Mouse (Mus musculus) gastrocnemius, adult 2 months (tissue): ENCODE results near the gene Ocrl. TPM values are rescaled to one million over a fixed set of nuclear protein-coding genes. Genes with fewer than 3 reads are reported as not detected.

ENCODE experiments used
- DNase-seq: peaks from one replicate; pipeline ENCODE4 v3.0.0; 2022
- H3K27ac ChIP-seq: fragments of 200-600 bp; 2 replicates; pipeline ENCODE4 v1.8.1; 2022; ENCODE audit warnings: mild to moderate bottlenecking
- H3K4me3 ChIP-seq: fragments of 200-600 bp; 2 replicates; pipeline ENCODE4 v1.8.1; 2022; ENCODE audit warnings: mild to moderate bottlenecking, moderate library complexity
- CTCF ChIP-seq: fragments of 200-600 bp; IDR thresholded peaks from 2 replicates; pipeline ENCODE4 v1.8.1; 2022; ENCODE audit warnings: antibody characterized with exemption, mild to moderate bottlenecking, moderate library complexity
- intact Hi-C: fragments of 180-260 bp; cut with DNase I; formaldehyde crosslinking; loops from one replicate; pipeline ENCODE4 v1.15.1; 2025
- long read RNA-seq, 2 experiments: library from polyadenylated mRNA; stranded (forward); transcript quantifications; one replicate each; pipeline ENCODE4 v2.0.0; 2021
- total RNA-seq, 2 experiments: library from RNA; stranded (reverse); gene quantifications; 2 replicates each; pipeline ENCODE4 v1.2.3; 2021

Ocrl gene
- 10 to 100 TPM; 12.1 to 17.2 TPM for total RNA-seq
- long read RNA-seq, experiment 1, full-length matches to known transcripts, result 3 of 9 reads
- long read RNA-seq, experiment 1, partial matches to known transcripts, result 1 of 9 reads
- long read RNA-seq, experiment 1, other reads (novel, unspliced or antisense), result 5 of 9 reads
- long read RNA-seq, experiment 2, full-length matches to known transcripts, result 2 of 15 reads
- long read RNA-seq, experiment 2, partial matches to known transcripts, result 1 of 15 reads
- long read RNA-seq, experiment 2, other reads (novel, unspliced or antisense), result 12 of 15 reads

- H3K27ac ChIP-seq, result peak within 1 kb of the TSS; percentile 95
- peak; percentile 76 for TF ChIP-seq CTCF
- peak within 1 kb of the TSS; percentile 89 for H3K4me3 ChIP-seq
- peak; percentile 81 for DNase-seq
- intact Hi-C loops, result no loop called here
Measured at GRCm38 (mm10) chrX:47912306-47912792, at the start of gene Ocrl. Ocrl (plus strand) TSS chrX:47912387.

DNA sequence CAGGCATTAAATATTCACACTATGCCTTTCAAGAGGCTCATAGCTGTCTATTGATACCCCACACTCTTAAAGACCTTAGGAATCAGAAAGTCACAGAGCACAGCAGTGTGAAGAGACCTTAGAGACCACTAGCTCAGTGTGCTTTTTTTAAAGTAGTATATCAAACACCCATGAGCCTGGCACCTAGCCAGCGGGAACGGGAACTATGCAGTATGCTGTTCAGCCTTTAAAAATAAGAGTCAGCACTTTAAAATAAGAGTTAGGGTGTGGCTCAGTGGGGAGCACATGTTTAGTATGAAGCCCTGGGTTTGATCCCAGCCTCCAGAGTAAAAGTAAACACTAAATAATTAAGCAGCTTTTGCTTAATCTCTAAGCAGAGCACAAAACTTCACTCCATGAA is 32.1 kb upstream of the Ocrl start:
- intact Hi-C loops, result no loop called here
- Histone ChIP-seq H3K27ac (no peak overlapping the region), H3K4me3 (no peak overlapping the region)
- peak; percentile 44 for DNase-seq
- no peak for TF ChIP-seq CTCF

GRCm38 (mm10) chrX:47882813-47883212 is 29.4 kb upstream of the Ocrl start:
- intact Hi-C loops, result no loop called here
- DNase-seq, result no peak
- no peak for TF ChIP-seq CTCF
- Histone ChIP-seq H3K27ac (no peak overlapping the region), H3K4me3 (no peak overlapping the region)

- no peak overlapping the region for H3K4me3 ChIP-seq
- no peak overlapping the region for H3K27ac ChIP-seq
- TF ChIP-seq CTCF, result no peak
- no peak for DNase-seq
- intact Hi-C loops, result no loop called here
Measured at GRCm38 (mm10) chrX:47887401-47887800, 24.8 kb upstream of the Ocrl start.

DNA sequence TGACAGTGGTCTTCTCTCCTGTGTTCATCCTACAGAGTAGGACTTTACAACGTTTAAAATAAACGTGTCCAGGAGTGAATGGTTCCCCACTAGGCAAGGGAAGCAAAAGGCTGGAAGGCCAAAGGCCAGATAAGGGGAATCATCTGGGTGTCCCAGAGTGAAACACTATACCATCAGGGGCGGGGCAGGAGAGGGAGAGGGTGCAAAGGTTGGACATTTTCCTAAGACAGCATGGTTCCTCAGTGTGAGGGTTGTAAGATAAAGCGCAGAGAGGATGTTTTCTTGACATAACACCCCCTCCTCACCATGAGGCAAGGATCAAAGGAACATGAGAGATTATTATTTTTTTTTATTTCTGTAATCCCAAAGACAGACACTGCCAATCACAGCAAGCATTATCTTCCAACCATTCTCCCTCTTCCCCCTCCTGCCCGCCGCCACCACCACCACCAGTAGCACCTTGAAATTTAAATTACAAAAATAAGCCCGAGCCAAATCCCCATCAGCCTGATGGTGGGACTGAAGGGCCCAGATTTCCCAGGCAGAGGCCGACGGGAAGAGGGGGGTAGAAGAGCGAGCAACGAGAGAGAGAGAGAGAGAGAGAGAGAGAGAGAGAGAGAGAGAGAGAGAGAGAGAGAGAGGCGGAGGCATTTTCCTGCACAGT is 20.8 kb upstream of the Ocrl start:
- DNase-seq, result peak; percentile 7
- intact Hi-C loops, result no loop called here
- Histone ChIP-seq H3K4me3 (peak overlapping the region; percentile 78), H3K27ac (no peak overlapping the region; the same call in 1 of the 2 replicates)
- no peak for TF ChIP-seq CTCF

- peak overlapping the region; percentile 78 for H3K4me3 ChIP-seq
- intact Hi-C loops, result no loop called here
- H3K27ac ChIP-seq, result peak overlapping the region; percentile 54
- DNase-seq, result peak; percentile 20
- TF ChIP-seq CTCF, result no peak
Measured at GRCm38 (mm10) chrX:47891907-47892430, 20.2 kb upstream of the Ocrl start.

- no peak for DNase-seq
- H3K4me3 ChIP-seq, result peak within 1 kb of the TSS; percentile 78
- intact Hi-C loops, result no loop called here
- H3K27ac ChIP-seq, result peak within 1 kb of the TSS; percentile 54
- no peak for TF ChIP-seq CTCF
Measured at GRCm38 (mm10) chrX:47892431-47893024, 19.7 kb upstream of the Ocrl start, which contains the start of gene Smarca1. Smarca1 (minus strand) TSS chrX:47892974.

DNA sequence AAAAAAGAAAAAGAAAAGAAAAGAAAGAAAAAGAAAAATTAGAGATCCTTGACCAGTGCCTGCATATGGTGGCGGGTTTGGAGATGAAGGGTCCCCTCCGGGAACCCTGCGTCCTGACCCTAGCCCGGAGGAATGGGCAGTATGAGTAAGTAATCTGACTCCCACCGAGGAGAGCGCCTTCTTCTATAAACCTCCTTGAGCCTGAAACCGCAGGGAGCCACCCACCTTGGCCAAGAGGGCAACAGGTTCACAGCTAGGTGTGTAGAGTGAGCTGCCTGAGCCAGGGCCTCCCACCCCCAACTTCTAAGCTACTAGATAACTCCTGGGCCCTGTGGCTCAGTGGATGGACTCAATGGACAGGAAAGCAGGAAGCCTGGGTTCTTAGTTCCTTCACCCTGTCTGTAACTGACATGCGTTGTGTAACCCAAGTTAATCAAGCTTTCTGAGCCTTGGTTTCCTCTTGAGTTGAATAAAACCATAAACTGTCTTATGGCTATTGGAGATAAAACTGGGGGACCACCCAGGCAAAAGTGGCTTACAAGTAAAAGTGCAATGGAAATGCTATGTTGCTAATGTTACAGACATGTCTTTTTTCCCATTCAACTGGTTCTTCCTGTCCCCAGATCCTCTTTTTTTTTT is 836 bp downstream of the Ocrl start:
- peak overlapping the region; percentile 95 for H3K27ac ChIP-seq
- intact Hi-C loops, result no loop called here
- TF ChIP-seq CTCF, result no peak
- peak overlapping the region; percentile 89 for H3K4me3 ChIP-seq
- peak; percentile 23 for DNase-seq

DNA sequence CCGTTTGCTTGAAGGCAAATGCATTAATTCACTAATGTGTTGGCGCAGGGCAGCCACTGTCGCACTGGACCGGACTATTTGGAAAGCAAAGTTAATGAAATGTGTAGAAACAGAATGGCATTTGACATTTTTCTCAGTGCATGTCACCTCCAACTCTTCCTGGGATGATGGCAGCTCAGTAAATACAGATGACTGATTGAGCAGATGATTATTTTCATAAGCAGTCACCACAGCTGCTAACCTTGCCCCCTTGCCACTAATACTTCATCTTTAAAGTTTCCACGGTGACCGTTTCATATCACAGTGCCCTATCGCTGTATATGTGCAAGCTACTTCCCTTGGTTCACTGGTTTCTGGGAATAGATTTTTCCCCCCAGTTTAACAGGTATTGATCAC is 1.4 kb downstream of the Ocrl start:
- no peak for DNase-seq
- TF ChIP-seq CTCF, result no peak
- H3K4me3 ChIP-seq, result peak overlapping the region; percentile 89
- intact Hi-C loops, result no loop called here
- H3K27ac ChIP-seq, result peak overlapping the region; percentile 95

DNA sequence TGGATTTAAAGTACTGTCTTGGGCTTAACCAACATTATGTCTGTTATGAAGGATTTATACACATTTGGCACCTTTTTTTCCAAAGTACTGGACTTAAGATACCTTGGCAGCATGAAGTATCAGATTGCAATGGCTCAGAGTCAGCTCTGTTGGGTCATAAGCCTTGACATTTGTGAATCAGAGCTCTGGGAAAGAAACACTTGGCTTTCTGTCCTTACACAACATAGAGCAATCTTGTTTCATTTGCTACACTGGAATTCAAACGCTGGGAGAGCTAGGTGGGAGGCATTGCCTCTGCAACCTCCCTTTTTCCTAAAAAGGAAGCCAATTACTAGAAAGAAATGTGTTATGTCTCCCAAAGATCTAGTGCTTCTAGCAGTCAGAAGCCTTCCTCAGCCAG is 4.6 kb downstream of the Ocrl start:
- Histone ChIP-seq H3K4me3 (peak overlapping the region; percentile 17), H3K27ac (peak overlapping the region; percentile 82)
- peak; percentile 24 for DNase-seq
- no peak for TF ChIP-seq CTCF
- intact Hi-C loops, result no loop called here

DNA sequence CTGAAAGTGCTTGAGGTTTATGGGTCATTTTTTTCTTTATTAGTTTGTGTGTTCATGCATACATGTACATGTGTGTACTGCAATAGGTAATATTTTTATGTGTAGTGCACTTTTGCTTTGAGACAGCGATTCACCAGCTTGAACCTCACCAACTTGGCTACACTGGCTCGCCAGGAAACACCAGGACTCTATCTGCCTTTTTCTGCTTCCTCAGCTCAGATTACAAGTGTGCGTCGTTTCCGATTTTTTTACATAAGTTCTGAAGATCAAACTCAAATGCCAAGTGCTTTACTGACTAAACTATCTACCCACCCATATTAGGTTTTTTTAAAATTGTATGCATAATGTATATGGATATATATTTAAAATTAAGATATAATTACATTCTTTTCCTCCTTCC is 8.4 kb downstream of the Ocrl start:
- Histone ChIP-seq H3K4me3 (no peak overlapping the region), H3K27ac (no peak overlapping the region)
- intact Hi-C loops, result no loop called here
- DNase-seq, result no peak
- no peak for TF ChIP-seq CTCF

DNA sequence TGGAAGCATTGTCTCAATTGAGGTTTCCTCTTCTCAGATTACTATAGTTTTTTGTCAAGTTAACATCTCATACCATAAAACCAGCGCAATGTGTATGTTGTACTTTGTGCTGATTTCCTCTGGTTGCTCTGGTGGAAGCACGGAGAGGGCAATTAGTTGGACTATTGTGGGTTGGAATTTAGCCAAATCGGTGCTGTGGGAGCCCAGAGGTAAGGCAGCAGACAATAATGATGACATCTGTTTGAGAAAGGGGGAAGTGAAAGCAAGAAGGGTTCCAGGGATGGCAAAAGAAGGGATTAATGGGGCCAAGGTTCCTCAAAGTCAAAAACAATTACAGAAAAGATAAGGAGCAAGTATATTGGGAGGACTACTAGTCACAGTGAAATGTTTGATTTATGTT is 15.8 kb downstream of the Ocrl start:
- Histone ChIP-seq H3K27ac (no peak overlapping the region), H3K4me3 (no peak overlapping the region)
- no peak for TF ChIP-seq CTCF
- DNase-seq, result no peak
- intact Hi-C loops, result no loop called here
